Mouse (Mus musculus) liver, postnatal 0 days (tissue): ENCODE results near the gene Nosip. TPM values are rescaled to one million over a fixed set of nuclear protein-coding genes. Genes with fewer than 3 reads are reported as not detected.

ENCODE experiments used
- ATAC-seq: fragments of 200-750 bp; cut with Nextera tagmentation; 2 replicates; pipeline ENCODE4 v1.8.0; 2017; ENCODE audit warnings: mild to moderate bottlenecking, moderate library complexity
- DNase-seq: peaks from one replicate; pipeline ENCODE4 v3.0.0-alpha.2; 2016
- H3K27ac ChIP-seq: fragments of 300-500 bp; sonication (generic); 2 replicates; pipeline ENCODE4 v1.5.1; 2014; ENCODE audit warnings: antibody characterized with exemption, moderate library complexity, mild to moderate bottlenecking, low read depth
- H3K27me3 ChIP-seq: fragments of 300-500 bp; sonication (generic); 2 replicates; pipeline ENCODE4 v1.6.1; 2014; ENCODE audit warnings: low read length, control low read depth, mixed read lengths; ENCODE audit not compliant: insufficient read depth
- H3K36me3 ChIP-seq: fragments of 300-500 bp; sonication (generic); replicated peaks from 2 replicates; pipeline ENCODE4 v1.6.1; 2014; ENCODE audit warnings: mild to moderate bottlenecking, control low read depth, low read length, moderate library complexity, mixed read lengths; ENCODE audit not compliant: insufficient read depth
- H3K4me1 ChIP-seq: fragments of 300-500 bp; sonication (generic); 2 replicates; pipeline ENCODE4 v1.6.1; 2014; ENCODE audit warnings: antibody characterized with exemption, mild to moderate bottlenecking, control low read depth; ENCODE audit not compliant: insufficient read depth
- H3K4me2 ChIP-seq: fragments of 300-500 bp; sonication (generic); 2 replicates; pipeline ENCODE4 v1.6.1; 2014; ENCODE audit warnings: low read depth, mild to moderate bottlenecking, low read length, moderate library complexity, mixed read lengths
- H3K4me3 ChIP-seq: fragments of 300-500 bp; sonication (generic); 2 replicates; pipeline ENCODE4 v1.5.1; 2014; ENCODE audit warnings: low read depth, low read length
- H3K9ac ChIP-seq: fragments of 300-500 bp; sonication (generic); replicated peaks from 2 replicates; pipeline ENCODE4 v1.6.1; 2014; ENCODE audit warnings: mild to moderate bottlenecking, moderate library complexity
- H3K9me3 ChIP-seq: fragments of 300-500 bp; sonication (generic); 2 replicates; pipeline ENCODE4 v1.6.1; 2016; ENCODE audit warnings: mild to moderate bottlenecking, control low read depth, low read length, mixed read lengths
- CTCF ChIP-seq: sonication (generic); IDR thresholded peaks from 2 replicates; pipeline ENCODE4 v1.5.1; 2016; ENCODE audit warnings: antibody characterized with exemption, low read depth
- EP300 ChIP-seq: IDR thresholded peaks from 2 replicates; pipeline ENCODE4 v1.6.1; 2016; ENCODE audit warnings: antibody characterized with exemption, low read depth, mild to moderate bottlenecking
- WGBS: fragments of 180-500 bp; shearing (Covaris S2); extraction: QIAGEN DNeasy Blood & Tissue Kit; methylation state at CpG from one replicate; pipeline ENCODE4 v1.1.7; 2014; ENCODE audit not compliant: insufficient replicate concordance; 5-methylcytosine and 5-hydroxymethylcytosine counted together
- polyA plus RNA-seq: library from polyadenylated mRNA; unstranded; fragments of >200 nt; fragmentation: Nextera tagmentation; extraction: Ambion mirVana; gene quantifications from 2 replicates; pipeline ENCODE4 v1.2.1, GENCODE M21; 2015

Nosip gene
- polyA plus RNA-seq, 1 experiment from 2014 or later, result 22.2 TPM

GRCm38 (mm10) chr7:45081016-45081415 is 18.8 kb downstream of the Nosip start:
- H3K4me3 ChIP-seq, result no peak overlapping the region
- peaks cover 4% of the 10 kb centered on the region; the same call in 1 of the 2 replicates for H3K4me1 ChIP-seq
- DNase-seq, result no peak
- 65% methylated on average over 5 of the region's 5 CpGs for WGBS
- no peak for TF ChIP-seq EP300
- TF ChIP-seq CTCF, result no peak
- no peak for ATAC-seq
- peaks cover 13% of the 10 kb centered on the region for H3K36me3 ChIP-seq
- no peak overlapping the region for H3K27ac ChIP-seq
- no peaks in the 10 kb centered on the region for H3K9me3 ChIP-seq
- H3K4me2 ChIP-seq, result no peak overlapping the region
- no peak overlapping the region for H3K9ac ChIP-seq
- H3K27me3 ChIP-seq, result no peaks in the 10 kb centered on the region

- WGBS, result 22% methylated on average over 25 of the region's 25 CpGs
- peak overlapping the region; percentile 34 for H3K9ac ChIP-seq
- TF ChIP-seq CTCF (peak; percentile 36), EP300 (no peak)
Measured at GRCm38 (mm10) chr7:45082401-45083299, 20.4 kb downstream of the Nosip start.

DNA sequence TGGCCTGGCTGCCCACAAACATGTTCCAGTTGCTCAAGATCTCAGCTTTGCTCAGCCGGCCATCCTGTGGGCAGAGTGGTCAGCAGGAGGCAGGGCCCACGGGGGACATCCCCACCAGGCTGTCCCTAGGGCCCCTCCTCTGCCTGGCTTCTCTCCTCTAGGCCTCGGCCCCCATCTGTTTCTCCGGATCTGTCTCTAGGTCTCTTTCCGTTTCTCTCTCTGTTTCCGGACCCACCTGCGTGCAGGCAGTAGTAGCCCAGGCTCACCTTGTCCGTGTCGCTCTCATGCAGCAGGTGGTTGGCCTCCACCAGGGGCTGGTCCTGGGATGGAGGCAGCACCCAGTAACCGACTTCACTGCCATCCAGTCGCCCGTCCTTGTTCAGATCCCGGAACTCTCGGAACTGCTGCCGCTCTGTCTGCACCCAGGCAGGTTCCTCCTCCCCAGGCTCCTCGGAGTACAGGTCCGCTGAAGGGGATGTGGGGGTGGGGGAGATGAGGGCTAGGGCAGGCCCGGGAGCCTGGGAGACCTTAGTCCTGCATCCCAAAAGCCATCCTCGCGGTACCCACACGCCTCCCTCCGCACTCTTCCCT is 21.2 kb downstream of the Nosip start:
- Histone ChIP-seq H3K9ac (peak overlapping the region; percentile 34; the same call in 1 of the 2 replicates), H3K9me3 (no peaks in the 10 kb centered on the region), H3K27ac (0 out of 2 replicates have a peak overlapping the region, but pooled peaks have one; percentile 61), H3K36me3 (no peaks in the 10 kb centered on the region; the same call in 1 of the 2 replicates), H3K4me3 (0 out of 2 replicates have a peak overlapping the region, but pooled peaks have one; percentile 27), H3K4me1 (peaks cover 4% of the 10 kb centered on the region; the same call in 1 of the 2 replicates), H3K27me3 (no peaks in the 10 kb centered on the region), H3K4me2 (peak overlapping the region; percentile 64)
- DNase-seq (no peak), ATAC-seq (no peak)
- 46% methylated on average over 22 of the region's 22 CpGs for WGBS
- TF ChIP-seq EP300 (no peak), CTCF (no peak)

More at GRCm38 (mm10) chr7:45082401-45083299, 20.4 kb downstream of the Nosip start:
- H3K9me3 ChIP-seq, result no peaks in the 10 kb centered on the region
- peak; percentile 51; the same call in 1 of the 2 replicates for ATAC-seq
- no peaks in the 10 kb centered on the region for H3K27me3 ChIP-seq
- H3K36me3 ChIP-seq, result peaks cover 3% of the 10 kb centered on the region
- peak overlapping the region; percentile 61 for H3K27ac ChIP-seq
- H3K4me1 ChIP-seq, result peaks cover 4% of the 10 kb centered on the region; the same call in 1 of the 2 replicates
- peak overlapping the region; percentile 64 for H3K4me2 ChIP-seq
- H3K4me3 ChIP-seq, result peak overlapping the region; percentile 27
- peak; percentile 57 for DNase-seq

GRCm38 (mm10) chr7:45086084-45086483 is 23.9 kb downstream of the Nosip start:
- Histone ChIP-seq H3K4me2 (no peak overlapping the region), H3K36me3 (no peaks in the 10 kb centered on the region; the same call in 1 of the 2 replicates), H3K9ac (no peak overlapping the region), H3K4me3 (no peak overlapping the region), H3K4me1 (peaks cover 4% of the 10 kb centered on the region; the same call in 1 of the 2 replicates), H3K27ac (no peak overlapping the region), H3K27me3 (no peaks in the 10 kb centered on the region), H3K9me3 (no peaks in the 10 kb centered on the region)
- ATAC-seq, result no peak
- TF ChIP-seq EP300 (no peak), CTCF (peak; percentile 49)
- DNase-seq, result no peak
- 71% methylated on average over 4 of the region's 4 CpGs for WGBS

DNA sequence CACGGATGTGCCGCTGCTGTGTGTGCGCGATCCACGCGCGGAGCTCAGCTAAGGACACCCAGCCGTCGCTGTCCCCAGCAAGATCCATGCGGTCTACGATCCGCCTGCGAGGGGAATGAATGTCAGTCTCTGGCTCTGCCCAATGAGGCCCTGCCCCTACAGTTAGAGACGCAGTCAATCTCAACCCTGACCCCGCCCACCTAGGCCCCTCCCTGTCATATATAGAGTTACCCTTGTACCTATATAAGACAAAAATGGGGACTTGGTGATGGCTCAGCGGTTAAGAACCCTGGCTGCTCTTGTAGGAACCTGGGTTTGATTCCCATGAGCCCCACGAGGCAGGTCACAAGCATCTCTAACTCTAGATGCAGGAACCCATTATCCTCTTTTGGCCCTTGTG is 26.4 kb downstream of the Nosip start:
- no peak overlapping the region for H3K4me3 ChIP-seq
- H3K27ac ChIP-seq, result no peak overlapping the region
- peaks cover 11% of the 10 kb centered on the region; the same call in 1 of the 2 replicates for H3K4me1 ChIP-seq
- WGBS, result 90% methylated on average over 17 of the region's 17 CpGs
- H3K4me2 ChIP-seq, result no peak overlapping the region
- no peaks in the 10 kb centered on the region for H3K9me3 ChIP-seq
- DNase-seq (no peak), ATAC-seq (no peak)
- no peaks in the 10 kb centered on the region; the same call in 1 of the 2 replicates for H3K36me3 ChIP-seq
- no peaks in the 10 kb centered on the region for H3K27me3 ChIP-seq
- TF ChIP-seq EP300 (no peak), CTCF (no peak)
- no peak overlapping the region for H3K9ac ChIP-seq
